Mouse (Mus musculus) heart, postnatal 0 days (tissue): ENCODE data around the gene Gm45140. TPM values are rescaled to one million over a fixed set of nuclear protein-coding genes. Genes with fewer than 3 reads are reported as not detected.

Source experiments
- ATAC-seq: fragments of 200-750 bp; cut with Nextera tagmentation; 2 replicates; pipeline ENCODE4 v1.8.0; 2017; ENCODE audit warnings: low read depth, moderate number of reproducible peaks, moderate library complexity; ENCODE audit not compliant: insufficient read depth
- DNase-seq: peaks from one replicate; pipeline ENCODE4 v3.0.0-alpha.2; 2016; ENCODE audit warnings: low spot score
- H3K27ac ChIP-seq: fragments of 300-500 bp; sonication (generic); 2 replicates; pipeline ENCODE4 v1.5.1; 2014; ENCODE audit warnings: low read depth, mild to moderate bottlenecking
- H3K27me3 ChIP-seq: fragments of 300-500 bp; sonication (generic); 2 replicates; pipeline ENCODE4 v1.6.1; 2014; ENCODE audit warnings: low read length, mixed read lengths; ENCODE audit not compliant: control insufficient read depth, insufficient read depth
- H3K36me3 ChIP-seq: fragments of 300-500 bp; sonication (generic); replicated peaks from 2 replicates; pipeline ENCODE4 v1.6.1; 2014; ENCODE audit warnings: low read length, mixed read lengths; ENCODE audit not compliant: control insufficient read depth, insufficient read depth
- H3K4me1 ChIP-seq: fragments of 300-500 bp; sonication (generic); 2 replicates; pipeline ENCODE4 v1.6.1; 2014; ENCODE audit warnings: antibody characterized with exemption; ENCODE audit not compliant: control insufficient read depth, insufficient read depth
- H3K4me2 ChIP-seq: fragments of 300-500 bp; sonication (generic); 2 replicates; pipeline ENCODE4 v1.6.1; 2014; ENCODE audit warnings: low read depth, mild to moderate bottlenecking, low read length, moderate library complexity
- H3K4me3 ChIP-seq: fragments of 300-500 bp; sonication (generic); 2 replicates; pipeline ENCODE4 v1.5.1; 2014; ENCODE audit warnings: low read depth, low read length
- H3K9ac ChIP-seq: fragments of 300-500 bp; sonication (generic); replicated peaks from 2 replicates; pipeline ENCODE4 v1.6.1; 2014; ENCODE audit warnings: low read depth, low read length, mixed read lengths
- H3K9me3 ChIP-seq: fragments of 300-500 bp; sonication (generic); replicated peaks from 2 replicates; pipeline ENCODE4 v1.6.1; 2016; ENCODE audit warnings: low read length; ENCODE audit not compliant: control insufficient read depth
- CTCF ChIP-seq: IDR thresholded peaks from 2 replicates; pipeline ENCODE4 v1.5.1; 2016; ENCODE audit warnings: antibody characterized with exemption, control low read depth, low read depth
- EP300 ChIP-seq: IDR thresholded peaks from 2 replicates; pipeline ENCODE4 v1.6.1; 2016; ENCODE audit warnings: antibody characterized with exemption, low read depth
- WGBS: fragments of 180-500 bp; shearing (Covaris S2); extraction: QIAGEN DNeasy Blood & Tissue Kit; methylation state at CpG from one replicate; pipeline ENCODE4 v1.1.7; 2014; 5-methylcytosine and 5-hydroxymethylcytosine counted together
- polyA plus RNA-seq: library from polyadenylated mRNA; unstranded; fragments of >200 nt; fragmentation: Nextera tagmentation; extraction: Ambion mirVana; gene quantifications from 2 replicates; pipeline ENCODE4 v1.2.1, GENCODE M21; 2015
- total RNA-seq: library from RNA; depleted of rRNA; stranded (reverse); fragments of >200 nt; gene quantifications from 2 replicates; pipeline ENCODE4 v1.2.3, GENCODE M21; 2014; ENCODE audit warnings: low replicate concordance

Gene Gm45140
- total and polyA plus RNA-seq, 2 experiments from 2014 or later: 1.1 TPM; not detected in 1

DNA sequence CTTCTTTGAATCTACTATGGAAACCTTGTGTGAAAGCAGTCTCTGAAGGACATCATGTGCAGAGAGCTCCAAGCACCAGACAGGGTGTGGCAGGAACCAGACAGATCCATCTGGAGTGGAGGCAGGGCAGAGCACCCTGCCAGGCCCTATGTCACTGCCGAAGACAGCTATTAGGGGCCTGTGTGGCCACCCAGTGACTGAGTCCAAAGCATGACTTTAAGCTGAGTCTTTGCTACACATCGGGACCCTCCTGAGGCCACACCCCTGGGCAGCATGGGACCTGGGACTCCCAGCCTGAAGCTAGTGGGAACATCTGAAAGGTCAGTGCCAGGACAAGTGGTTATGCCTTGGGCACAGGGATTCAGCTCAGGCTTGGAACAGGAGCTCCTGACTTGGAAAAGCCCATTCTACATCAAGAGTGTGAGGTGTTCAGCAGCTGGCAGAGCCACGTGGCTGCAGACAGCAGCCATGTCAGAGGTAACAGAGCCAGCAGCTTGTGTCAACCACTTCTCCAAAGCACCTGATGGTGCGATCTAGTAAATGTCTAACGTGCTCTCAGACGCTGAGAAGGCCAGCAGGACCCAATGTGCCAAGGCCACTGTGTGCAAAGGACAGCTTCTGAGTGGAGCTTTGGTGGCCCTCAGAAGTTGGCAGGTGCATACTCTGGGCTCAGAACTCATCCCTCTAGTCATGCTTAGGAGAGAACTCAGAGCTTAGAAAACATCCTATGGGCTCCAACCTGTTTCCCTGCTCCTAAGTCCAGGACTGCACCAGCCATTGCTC lies 48.3 kb downstream of the Gm45140 start:
- no peak for TF ChIP-seq CTCF
- no peak for TF ChIP-seq EP300
- Histone ChIP-seq H3K9ac (no peak overlapping the region), H3K4me3 (no peak overlapping the region), H3K36me3 (peaks cover 7% of the 10 kb centered on the region), H3K4me1 (peaks cover 8% of the 10 kb centered on the region), H3K27me3 (no peaks in the 10 kb centered on the region), H3K27ac (no peak overlapping the region), H3K4me2 (no peak overlapping the region), H3K9me3 (no peaks in the 10 kb centered on the region)
- ATAC-seq (no peak), DNase-seq (no peak)
- 68% methylated on average over 6 of the region's 6 CpGs for WGBS

GRCm38 (mm10) chr6:87786621-87787020 lies 49.0 kb downstream of the Gm45140 start:
- no peak for TF ChIP-seq CTCF
- TF ChIP-seq EP300: no peak
- no peak for DNase-seq
- 82% methylated on average over 5 of the region's 5 CpGs for WGBS

GRCm38 (mm10) chr6:87784033-87784432 lies 51.6 kb downstream of the Gm45140 start:
- ATAC-seq (no peak), DNase-seq (no peak)
- TF ChIP-seq CTCF: no peak
- no peak for TF ChIP-seq EP300
- H3K4me2 ChIP-seq: no peak overlapping the region
- no peak overlapping the region for H3K9ac ChIP-seq
- no peaks in the 10 kb centered on the region for H3K36me3 ChIP-seq
- peaks cover 7% of the 10 kb centered on the region for H3K4me1 ChIP-seq
- H3K27me3 ChIP-seq: no peaks in the 10 kb centered on the region
- no peak overlapping the region for H3K4me3 ChIP-seq
- H3K9me3 ChIP-seq: no peaks in the 10 kb centered on the region
- no peak overlapping the region for H3K27ac ChIP-seq
- WGBS: 46% methylated on average over 8 of the region's 8 CpGs

More at GRCm38 (mm10) chr6:87786621-87787020, 49.0 kb downstream of the Gm45140 start:
- H3K4me2 ChIP-seq: no peak overlapping the region
- 0 out of 2 replicates have a peak, but pooled peaks cover under 1% of the 10 kb centered on the region for H3K36me3 ChIP-seq
- H3K9ac ChIP-seq: no peak overlapping the region
- no peak overlapping the region for H3K4me3 ChIP-seq
- H3K27ac ChIP-seq: no peak overlapping the region
- H3K9me3 ChIP-seq: no peaks in the 10 kb centered on the region
- no peak for ATAC-seq
- H3K27me3 ChIP-seq: no peaks in the 10 kb centered on the region
- H3K4me1 ChIP-seq: peaks cover 8% of the 10 kb centered on the region

DNA sequence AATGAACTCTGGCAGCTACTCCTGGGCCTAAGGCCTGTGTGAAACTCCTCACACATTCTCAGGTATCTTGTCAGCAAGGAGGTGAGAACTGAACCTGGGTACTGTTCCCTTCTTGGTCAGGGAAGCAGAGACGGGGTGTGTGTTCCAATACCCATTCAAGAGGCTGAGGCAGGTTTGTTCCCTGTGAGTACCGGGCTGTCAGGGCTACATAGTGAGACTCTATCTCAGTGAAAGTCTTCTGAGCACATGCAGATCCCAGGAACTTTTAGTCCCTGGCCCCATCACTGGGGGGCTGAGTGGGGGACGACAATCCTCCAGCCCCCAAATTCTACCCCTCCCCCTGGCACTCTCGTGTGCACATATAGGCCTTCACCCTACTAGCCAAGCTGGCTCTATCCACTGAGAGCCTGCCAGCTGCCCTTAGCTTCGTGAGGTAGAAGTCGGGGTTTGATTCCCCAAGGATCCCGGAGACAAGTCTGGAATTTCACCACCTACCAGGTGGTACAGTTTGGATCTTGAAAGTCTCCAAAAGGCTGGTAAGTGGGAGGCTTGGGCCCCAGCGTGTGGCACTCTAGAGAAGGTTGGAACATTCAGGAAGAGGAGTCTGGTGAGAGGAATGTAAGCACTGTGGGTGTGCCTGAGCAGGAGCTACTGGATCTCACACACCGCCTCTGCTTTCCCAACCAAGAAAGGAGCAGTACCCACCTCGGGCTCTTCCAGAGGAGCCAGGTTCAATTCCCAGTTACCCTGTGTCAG lies 54.9 kb downstream of the Gm45140 start:
- ATAC-seq: no peak
- no peaks in the 10 kb centered on the region for H3K9me3 ChIP-seq

GRCm38 (mm10) chr6:87779174-87780165 lies 56.1 kb downstream of the Gm45140 start:
- no peak for TF ChIP-seq EP300
- TF ChIP-seq CTCF: peak; percentile 17; the same call in 1 of the 2 replicates
- Histone ChIP-seq H3K27ac (no peak overlapping the region), H3K36me3 (no peaks in the 10 kb centered on the region), H3K4me1 (no peaks in the 10 kb centered on the region), H3K27me3 (no peaks in the 10 kb centered on the region), H3K9me3 (no peaks in the 10 kb centered on the region), H3K9ac (no peak overlapping the region), H3K4me2 (no peak overlapping the region), H3K4me3 (no peak overlapping the region)
- no peak for DNase-seq
- WGBS: 80% methylated on average over 11 of the region's 11 CpGs
- no peak for ATAC-seq

More for the DNA sequence above, 54.9 kb downstream of the Gm45140 start:
- whole genome bisulfite sequencing: 73% methylated on average over 10 of the region's 10 CpGs
- H3K27ac ChIP-seq: no peak overlapping the region
- H3K4me1 ChIP-seq: no peaks in the 10 kb centered on the region
- no peaks in the 10 kb centered on the region for H3K27me3 ChIP-seq
- no peaks in the 10 kb centered on the region for H3K36me3 ChIP-seq
- no peak for TF ChIP-seq EP300
- no peak for TF ChIP-seq CTCF
- H3K9ac ChIP-seq: no peak overlapping the region
- DNase-seq: no peak
- no peak overlapping the region for H3K4me3 ChIP-seq
- H3K4me2 ChIP-seq: no peak overlapping the region
